Mouse (Mus musculus) embryonic facial prominence, embryonic 14.5 days (tissue): ENCODE results near the gene Cavin2. TPM values are rescaled to one million over a fixed set of nuclear protein-coding genes. Genes with fewer than 3 reads are reported as not detected.
A peak's percentile ranks its signal among the peaks of the same experiment; 100 is the strongest.

Experiments used
- ATAC-seq: fragments of 200-750 bp; cut with Nextera tagmentation; 2 replicates; pipeline ENCODE4 v1.8.0; 2017; ENCODE audit warnings: low read depth, moderate number of reproducible peaks, moderate TSS enrichment
- DNase-seq: peaks from one replicate; pipeline ENCODE4 v3.0.0-alpha.2; 2015; ENCODE audit warnings: low spot score
- H3K27ac ChIP-seq: fragments of 300-500 bp; sonication (generic); replicated peaks from 2 replicates; pipeline ENCODE4 v1.5.1; 2014; ENCODE audit warnings: low read depth, mild to moderate bottlenecking, low read length, moderate library complexity
- H3K27me3 ChIP-seq: fragments of 300-500 bp; sonication (generic); replicated peaks from 2 replicates; pipeline ENCODE4 v1.6.1; 2014; ENCODE audit warnings: low read length; ENCODE audit not compliant: control insufficient read depth, insufficient read depth
- H3K36me3 ChIP-seq: fragments of 300-500 bp; sonication (generic); 2 replicates; pipeline ENCODE4 v1.6.1; 2014; ENCODE audit warnings: low read length, mixed read lengths; ENCODE audit not compliant: control insufficient read depth, insufficient read depth
- H3K4me1 ChIP-seq: fragments of 300-500 bp; sonication (generic); 2 replicates; pipeline ENCODE4 v1.6.1; 2014; ENCODE audit warnings: antibody characterized with exemption, low read length; ENCODE audit not compliant: control insufficient read depth, insufficient read depth
- H3K4me2 ChIP-seq: fragments of 300-500 bp; sonication (generic); 2 replicates; pipeline ENCODE4 v1.6.1; 2014; ENCODE audit warnings: low read depth, mild to moderate bottlenecking, low read length, moderate library complexity, mixed read lengths
- H3K4me3 ChIP-seq: fragments of 300-500 bp; sonication (generic); 2 replicates; pipeline ENCODE4 v1.5.1; 2014; ENCODE audit warnings: low read depth, mild to moderate bottlenecking, low read length
- H3K9ac ChIP-seq: fragments of 300-500 bp; sonication (generic); 2 replicates; pipeline ENCODE4 v1.6.1; 2014; ENCODE audit warnings: low read depth, mild to moderate bottlenecking, low read length, moderate library complexity, mixed read lengths
- H3K9me3 ChIP-seq: fragments of 300-500 bp; sonication (generic); 2 replicates; pipeline ENCODE4 v1.6.1; 2016; ENCODE audit warnings: low read length; ENCODE audit not compliant: control insufficient read depth
- WGBS: fragments of 180-500 bp; shearing (Covaris S2); extraction: QIAGEN DNeasy Blood & Tissue Kit; methylation state at CpG from one replicate; pipeline ENCODE4 v1.1.7; 2014; 5-methylcytosine and 5-hydroxymethylcytosine counted together
- polyA plus RNA-seq: library from polyadenylated mRNA; unstranded; fragments of >200 nt; fragmentation: Nextera tagmentation; extraction: Ambion mirVana; gene quantifications from 2 replicates; pipeline ENCODE4 v1.2.1, GENCODE M21; 2014

Gene Cavin2
- polyA plus RNA-seq, 1 experiment from 2014 or later: 81.6 TPM

DNA sequence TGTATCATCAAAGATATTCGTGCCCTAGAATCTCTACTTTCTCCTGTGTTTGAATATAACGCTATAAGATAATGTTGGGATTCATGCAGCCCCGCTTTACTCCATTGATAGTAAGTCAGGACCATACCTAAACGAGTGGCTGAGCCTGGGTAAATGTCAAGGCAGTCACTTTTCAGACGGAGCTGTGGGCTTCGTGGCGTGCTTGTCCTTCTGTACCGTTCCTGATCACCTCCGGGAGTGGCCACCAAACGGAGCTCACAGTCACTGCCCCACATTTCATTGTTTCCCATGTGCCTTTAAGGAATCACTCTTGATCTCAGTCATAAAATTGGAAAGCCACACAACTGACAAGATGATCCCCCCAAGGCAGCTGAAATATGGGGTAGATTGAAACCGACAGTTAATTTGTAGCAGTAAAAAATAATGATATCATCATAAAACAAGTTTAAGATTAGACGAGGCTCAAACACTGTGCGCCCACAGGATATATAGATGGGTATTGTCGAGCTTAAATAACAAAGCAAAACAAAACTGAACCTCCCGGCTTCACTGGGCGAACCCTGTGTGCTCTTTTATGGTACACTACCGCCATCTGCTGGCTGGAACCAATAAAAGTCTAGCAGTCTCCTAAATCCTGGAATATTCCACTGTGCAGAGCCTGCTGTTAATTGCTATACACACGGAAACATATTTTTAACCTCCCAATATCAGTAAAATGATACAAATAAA lies 44.8 kb downstream of the Cavin2 start:
- Histone ChIP-seq H3K9ac (peak overlapping the region; percentile 5; the same call in 1 of the 2 replicates), H3K4me3 (peak overlapping the region; percentile 29), H3K36me3 (no peaks in the 10 kb centered on the region), H3K27ac (no peak overlapping the region), H3K4me1 (peaks cover 3% of the 10 kb centered on the region; the same call in 1 of the 2 replicates), H3K4me2 (peak overlapping the region; percentile 55), H3K9me3 (no peaks in the 10 kb centered on the region), H3K27me3 (no peaks in the 10 kb centered on the region)
- 23% methylated on average over 18 of the region's 18 CpGs for WGBS
- ATAC-seq (peak; percentile 91), DNase-seq (peak; percentile 94)

DNA sequence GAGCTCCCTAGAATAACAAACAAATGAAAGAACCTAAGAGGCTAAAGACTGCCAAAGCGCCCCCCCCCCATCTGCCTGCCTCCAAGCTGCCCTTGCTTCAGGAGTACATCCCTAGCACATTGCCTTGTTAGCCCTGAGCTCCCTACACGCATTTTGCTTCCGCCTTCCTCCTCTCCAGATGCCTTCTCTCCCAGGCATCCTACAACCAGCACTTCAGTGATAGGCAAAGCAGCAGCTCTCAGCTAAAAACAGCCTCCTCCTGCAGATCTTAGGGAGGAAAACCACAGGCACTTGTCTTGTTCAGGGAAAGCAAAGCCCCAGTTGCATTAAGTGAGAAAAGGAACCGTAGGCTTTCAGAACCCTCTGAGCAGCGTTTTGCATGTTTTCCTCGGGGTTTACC lies 45.4 kb downstream of the Cavin2 start:
- H3K36me3 ChIP-seq: no peaks in the 10 kb centered on the region
- H3K27ac ChIP-seq: no peak overlapping the region
- no peaks in the 10 kb centered on the region for H3K27me3 ChIP-seq
- no peak overlapping the region for H3K9ac ChIP-seq
- peak overlapping the region; percentile 55; the same call in 1 of the 2 replicates for H3K4me2 ChIP-seq
- DNase-seq (no peak), ATAC-seq (peak; percentile 69)
- peaks cover 3% of the 10 kb centered on the region; the same call in 1 of the 2 replicates for H3K4me1 ChIP-seq
- H3K9me3 ChIP-seq: no peaks in the 10 kb centered on the region
- no peak overlapping the region for H3K4me3 ChIP-seq
- 23% methylated on average over 6 of the region's 6 CpGs for WGBS

DNA sequence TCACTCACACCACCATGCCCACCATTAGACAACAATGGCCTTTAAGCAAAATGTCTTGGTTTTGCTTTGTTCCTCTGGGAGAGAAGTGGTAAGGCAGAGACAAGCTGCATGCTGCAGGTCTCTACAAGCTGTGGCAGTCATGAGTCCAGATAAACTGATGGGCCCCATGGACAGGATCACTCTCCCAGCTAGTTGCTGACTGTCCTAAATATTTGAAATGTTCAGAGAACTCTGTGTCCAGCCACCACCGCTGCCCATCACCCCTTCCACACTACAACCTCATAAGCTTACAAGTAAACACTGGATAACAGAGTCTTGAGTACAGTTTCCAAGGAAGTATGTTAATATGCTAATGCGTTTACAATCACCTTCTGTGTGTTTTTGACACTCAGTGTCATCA lies 46.2 kb downstream of the Cavin2 start:
- H3K4me1 ChIP-seq: peaks cover 3% of the 10 kb centered on the region; the same call in 1 of the 2 replicates
- H3K9ac ChIP-seq: no peak overlapping the region
- H3K27ac ChIP-seq: no peak overlapping the region
- H3K36me3 ChIP-seq: no peaks in the 10 kb centered on the region
- no peak overlapping the region for H3K4me2 ChIP-seq
- no peak overlapping the region for H3K4me3 ChIP-seq
- WGBS: 87% methylated on average over 2 of the region's 2 CpGs
- no peaks in the 10 kb centered on the region for H3K27me3 ChIP-seq
- ATAC-seq (no peak), DNase-seq (no peak)
- no peaks in the 10 kb centered on the region for H3K9me3 ChIP-seq

DNA sequence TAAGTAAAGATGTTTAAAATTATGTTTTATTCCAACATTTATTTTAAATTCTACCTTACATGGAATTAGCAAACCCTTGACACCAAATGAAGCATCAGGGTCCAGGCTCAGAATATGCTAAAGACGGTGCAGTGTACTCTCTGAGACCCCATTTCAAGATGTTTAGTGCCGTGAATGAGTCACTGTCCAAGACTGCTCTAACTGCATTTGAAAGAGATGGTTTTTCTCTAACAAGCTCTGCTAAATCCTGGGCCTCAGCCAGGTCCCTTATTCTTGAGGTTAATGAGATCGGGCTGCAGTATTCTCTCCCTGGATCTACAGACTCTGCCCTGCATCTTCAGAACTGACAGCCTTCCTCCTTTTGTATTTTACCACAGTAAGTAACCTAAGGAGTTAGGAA lies 55.2 kb downstream of the Cavin2 start:
- Histone ChIP-seq H3K9me3 (peaks cover 6% of the 10 kb centered on the region; the same call in 1 of the 2 replicates), H3K4me3 (no peak overlapping the region), H3K36me3 (no peaks in the 10 kb centered on the region), H3K9ac (no peak overlapping the region), H3K4me2 (no peak overlapping the region), H3K27me3 (no peaks in the 10 kb centered on the region), H3K27ac (no peak overlapping the region), H3K4me1 (no peaks in the 10 kb centered on the region)
- DNase-seq: peak; percentile 45
- 61% methylated on average over 3 of the region's 3 CpGs for WGBS
- ATAC-seq: no peak

DNA sequence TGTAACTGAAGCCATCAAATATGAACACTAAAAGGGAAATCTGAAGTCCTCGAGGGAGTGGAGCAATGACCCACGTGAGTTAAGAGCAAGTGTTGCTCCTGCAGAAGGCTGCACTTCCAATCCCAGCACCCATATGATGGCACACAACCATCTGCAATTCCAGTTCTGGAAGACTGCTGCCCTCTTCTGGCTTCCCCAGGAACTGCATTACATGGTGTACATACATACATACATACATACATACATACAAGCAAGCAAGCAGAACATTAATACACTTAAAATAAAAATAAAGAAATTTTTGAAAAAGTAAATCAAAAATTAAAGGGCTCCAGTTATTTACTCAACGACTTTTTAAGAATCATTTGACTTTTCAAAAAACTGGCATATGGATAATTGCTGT lies 58.7 kb downstream of the Cavin2 start:
- Histone ChIP-seq H3K4me2 (no peak overlapping the region), H3K9me3 (peaks cover 6% of the 10 kb centered on the region; the same call in 1 of the 2 replicates), H3K4me1 (no peaks in the 10 kb centered on the region), H3K9ac (no peak overlapping the region), H3K4me3 (no peak overlapping the region), H3K27me3 (no peaks in the 10 kb centered on the region), H3K36me3 (no peaks in the 10 kb centered on the region), H3K27ac (no peak overlapping the region)
- WGBS: 90% methylated on average over 3 of the region's 3 CpGs
- DNase-seq (no peak), ATAC-seq (no peak)

DNA sequence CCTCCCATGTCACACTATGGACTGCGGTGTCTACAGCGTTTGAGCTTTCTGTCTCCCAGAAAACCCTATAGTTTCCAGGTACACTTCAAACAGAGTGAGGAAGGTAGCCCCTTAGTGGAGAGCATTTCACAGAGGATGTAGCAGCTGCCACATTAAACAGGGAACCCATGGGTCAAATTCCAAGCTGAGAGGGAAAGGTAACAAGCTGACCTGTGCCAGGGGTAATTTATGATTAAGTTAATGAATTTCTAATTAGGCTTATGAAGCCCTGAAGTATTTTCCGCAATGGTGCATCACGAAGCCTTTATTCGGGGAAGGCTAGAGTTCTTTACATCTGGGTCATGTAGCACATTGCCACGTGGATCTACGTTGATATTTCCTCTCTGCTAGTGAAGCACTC lies 59.7 kb downstream of the Cavin2 start:
- no peak overlapping the region for H3K9ac ChIP-seq
- H3K4me2 ChIP-seq: no peak overlapping the region
- ATAC-seq: no peak
- no peak for DNase-seq
- H3K4me3 ChIP-seq: no peak overlapping the region
- H3K27me3 ChIP-seq: no peaks in the 10 kb centered on the region
- 81% methylated on average over 7 of the region's 7 CpGs for WGBS
- H3K4me1 ChIP-seq: no peaks in the 10 kb centered on the region
- H3K36me3 ChIP-seq: no peaks in the 10 kb centered on the region
- peaks cover 6% of the 10 kb centered on the region; the same call in 1 of the 2 replicates for H3K9me3 ChIP-seq
- H3K27ac ChIP-seq: no peak overlapping the region

DNA sequence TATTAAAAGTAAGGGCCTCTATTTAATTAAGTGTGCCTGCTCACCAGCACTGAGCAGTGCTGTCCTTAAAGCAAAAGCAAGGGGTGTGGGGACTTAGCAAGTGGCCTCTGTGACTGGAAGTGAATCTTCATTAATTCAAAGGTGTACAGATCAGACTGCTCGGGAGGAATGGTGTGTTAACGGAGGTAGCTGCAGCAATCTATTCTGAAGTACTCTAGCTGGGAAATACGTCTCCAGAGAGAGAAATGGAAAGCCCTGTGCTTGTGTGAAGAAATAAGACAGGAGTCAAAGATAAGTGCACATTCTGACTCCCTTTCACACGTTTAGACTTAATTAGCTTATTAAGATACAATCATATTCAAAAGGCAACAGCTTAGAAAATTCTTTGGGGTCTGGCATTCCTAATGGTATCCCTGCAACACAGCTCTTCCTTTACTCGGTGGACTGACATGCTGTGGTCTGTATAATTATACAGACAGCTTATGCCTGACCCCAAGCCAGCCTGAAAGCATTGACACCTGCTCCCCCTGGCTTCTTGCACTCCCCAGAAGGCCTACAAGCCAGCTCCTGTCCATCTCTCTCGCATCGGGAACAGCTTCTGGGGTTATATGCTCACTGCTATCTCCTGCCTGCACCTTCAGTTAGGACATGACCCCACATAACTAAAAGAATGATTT lies 60.5 kb downstream of the Cavin2 start:
- ATAC-seq: no peak
- DNase-seq: no peak
- no peak overlapping the region for H3K9ac ChIP-seq
- no peak overlapping the region for H3K27ac ChIP-seq
- no peaks in the 10 kb centered on the region for H3K36me3 ChIP-seq
- H3K27me3 ChIP-seq: no peaks in the 10 kb centered on the region
- WGBS: 56% methylated on average over 7 of the region's 7 CpGs
- H3K4me3 ChIP-seq: no peak overlapping the region
- no peaks in the 10 kb centered on the region for H3K4me1 ChIP-seq
- H3K4me2 ChIP-seq: no peak overlapping the region
- peaks cover 6% of the 10 kb centered on the region; the same call in 1 of the 2 replicates for H3K9me3 ChIP-seq
